Mouse (Mus musculus) hindbrain, embryonic 11.5 days (tissue): ENCODE data around the gene Pi4kb. TPM values are rescaled to one million over a fixed set of nuclear protein-coding genes. Genes with fewer than 3 reads are reported as not detected.

Experiments
- ATAC-seq: fragments of 200-750 bp; cut with Nextera tagmentation; 2 replicates; pipeline ENCODE4 v1.8.0; 2017; ENCODE audit warnings: mild to moderate bottlenecking, moderate TSS enrichment, moderate library complexity; ENCODE audit not compliant: low FRiP score
- DNase-seq: peaks from one replicate; pipeline ENCODE4 v3.0.0-alpha.2; 2015; ENCODE audit warnings: low spot score
- H3K27ac ChIP-seq: fragments of 300-500 bp; sonication (generic); 2 replicates; pipeline ENCODE4 v1.5.1; 2014; ENCODE audit warnings: mild to moderate bottlenecking, low read depth, low read length
- H3K27me3 ChIP-seq: fragments of 300-500 bp; sonication (generic); 2 replicates; pipeline ENCODE4 v1.6.1; 2014; ENCODE audit warnings: mild to moderate bottlenecking, low read length, moderate library complexity, mixed read lengths; ENCODE audit not compliant: control insufficient read depth, insufficient read depth
- H3K36me3 ChIP-seq: fragments of 300-500 bp; sonication (generic); 2 replicates; pipeline ENCODE4 v1.6.1; 2014; ENCODE audit warnings: mild to moderate bottlenecking, low read length, moderate library complexity, mixed read lengths; ENCODE audit not compliant: control insufficient read depth, insufficient read depth
- H3K4me1 ChIP-seq: fragments of 300-500 bp; sonication (generic); replicated peaks from 2 replicates; pipeline ENCODE4 v1.6.1; 2014; ENCODE audit warnings: low read length, mixed read lengths; ENCODE audit not compliant: control insufficient read depth, insufficient read depth
- H3K4me2 ChIP-seq: fragments of 300-500 bp; sonication (generic); replicated peaks from 2 replicates; pipeline ENCODE4 v1.6.1; 2014; ENCODE audit warnings: mild to moderate bottlenecking, low read depth, low read length
- H3K4me3 ChIP-seq: fragments of 300-500 bp; sonication (generic); 2 replicates; pipeline ENCODE4 v1.5.1; 2014; ENCODE audit warnings: low read depth, low read length
- H3K9ac ChIP-seq: fragments of 300-500 bp; sonication (generic); 2 replicates; pipeline ENCODE4 v1.6.1; 2014; ENCODE audit warnings: low read depth, low read length
- H3K9me3 ChIP-seq: fragments of 300-500 bp; sonication (generic); 2 replicates; pipeline ENCODE4 v1.6.1; 2016; ENCODE audit warnings: low read length; ENCODE audit not compliant: control insufficient read depth
- WGBS: fragments of 180-500 bp; shearing (Covaris S2); extraction: QIAGEN DNeasy Blood & Tissue Kit; methylation state at CpG from one replicate; pipeline ENCODE4 v1.1.7; 2014; 5-methylcytosine and 5-hydroxymethylcytosine counted together
- polyA plus RNA-seq: library from polyadenylated mRNA; unstranded; fragments of >200 nt; fragmentation: Nextera tagmentation; extraction: Ambion mirVana; gene quantifications from 2 replicates; pipeline ENCODE4 v1.2.1, GENCODE M21; 2014

The Pi4kb gene
- polyA plus RNA-seq, 1 experiment from 2014 or later, result 22.1 TPM

DNA sequence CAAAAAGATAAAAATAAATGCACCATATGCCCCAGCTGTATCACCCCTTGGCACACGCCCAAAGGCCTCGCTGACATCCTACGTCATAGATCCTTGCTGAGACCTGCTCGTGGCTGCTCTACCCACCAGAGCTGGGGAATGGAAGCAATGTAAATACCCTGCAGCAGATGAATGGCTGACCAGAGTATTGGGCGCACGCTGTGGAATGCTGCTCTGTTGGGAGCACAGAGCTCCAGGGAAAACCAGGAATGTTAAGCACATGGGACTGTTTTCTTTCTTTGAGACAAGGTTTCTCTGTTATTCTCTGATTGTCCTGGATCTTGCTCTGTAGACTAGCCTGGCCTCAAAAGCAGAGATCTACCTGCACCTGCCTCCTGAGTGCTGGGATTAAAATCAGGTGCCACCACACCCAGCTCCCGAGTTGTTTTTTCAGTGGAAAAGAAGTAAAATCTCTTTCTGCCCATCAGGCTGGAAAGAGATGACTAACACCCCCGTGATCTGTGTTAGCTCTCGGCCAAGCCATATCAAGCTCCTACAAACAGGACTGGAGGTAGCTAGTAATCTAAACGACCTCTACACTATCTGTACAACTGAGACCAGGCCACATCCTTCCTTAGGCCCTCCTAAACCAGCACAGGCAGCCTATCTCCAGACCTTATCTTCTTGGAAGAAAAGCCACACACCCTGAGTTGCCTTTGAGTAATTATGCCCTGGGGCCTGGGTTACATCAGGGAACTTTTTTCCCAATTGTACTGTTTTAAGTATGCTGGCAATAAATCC, 80.1 kb downstream of the Pi4kb start:
- Histone ChIP-seq H3K36me3 (no peaks in the 10 kb centered on the region), H3K9ac (no peak overlapping the region), H3K27me3 (no peaks in the 10 kb centered on the region), H3K4me3 (no peak overlapping the region), H3K4me1 (no peaks in the 10 kb centered on the region), H3K9me3 (no peaks in the 10 kb centered on the region), H3K4me2 (no peak overlapping the region), H3K27ac (no peak overlapping the region)
- no peak for ATAC-seq
- 61% methylated on average over 10 of the region's 10 CpGs for WGBS
- no peak for DNase-seq

GRCm38 (mm10) chr3:95056275-95056674, 81.7 kb downstream of the Pi4kb start:
- no peak for ATAC-seq
- H3K4me1 ChIP-seq, result no peaks in the 10 kb centered on the region
- no peak overlapping the region for H3K9ac ChIP-seq
- no peaks in the 10 kb centered on the region for H3K27me3 ChIP-seq
- 96% methylated on average over 7 of the region's 7 CpGs for WGBS
- H3K36me3 ChIP-seq, result no peaks in the 10 kb centered on the region
- no peak for DNase-seq
- no peak overlapping the region for H3K4me3 ChIP-seq
- no peaks in the 10 kb centered on the region for H3K9me3 ChIP-seq
- no peak overlapping the region for H3K27ac ChIP-seq
- no peak overlapping the region for H3K4me2 ChIP-seq

Other genes with a start within 250 kb of the Pi4kb start
- 2.7 and 3.5 TPM in 2 replicates for gene Cgn, start 188.2 kb upstream of the Pi4kb start, polyA plus RNA-seq
- 23.8 and 24.3 TPM in 2 replicates for gene Pogz, start 137.2 kb upstream of the Pi4kb start, polyA plus RNA-seq
- gene Psmb4, start 87.8 kb upstream of the Pi4kb start, polyA plus RNA-seq, result 357 and 379 TPM in 2 replicates
- gene Selenbp1, start 41.7 kb upstream of the Pi4kb start, polyA plus RNA-seq, result 6.9 and 7.4 TPM in 2 replicates
- gene Rfx5, start 20.7 kb upstream of the Pi4kb start, polyA plus RNA-seq, result 6.0 and 8.9 TPM in 2 replicates
- gene Zfp687, start 40.7 kb downstream of the Pi4kb start, polyA plus RNA-seq, result 21.2 and 29.6 TPM in 2 replicates
- gene Psmd4, start 67.9 kb downstream of the Pi4kb start, polyA plus RNA-seq, result 328 and 329 TPM in 2 replicates
- gene Pip5k1a, start 132.2 kb downstream of the Pi4kb start, polyA plus RNA-seq, result 14.1 and 15.0 TPM in 2 replicates
- gene Vps72, start 136.3 kb downstream of the Pi4kb start, polyA plus RNA-seq, result 232 and 236 TPM in 2 replicates
- 0.68 and 1.1 TPM in 2 replicates for gene Tmod4, start 149.7 kb downstream of the Pi4kb start, polyA plus RNA-seq
- gene Scnm1, start 159.3 kb downstream of the Pi4kb start, polyA plus RNA-seq, result 83.2 and 84.9 TPM in 2 replicates
- gene Lysmd1, start 159.4 kb downstream of the Pi4kb start, polyA plus RNA-seq, result 12.5 and 19.3 TPM in 2 replicates
- 1.7 and 2.1 TPM in 2 replicates for gene Tnfaip8l2, start 167.6 kb downstream of the Pi4kb start, polyA plus RNA-seq
- gene Sema6c, start 185.7 kb downstream of the Pi4kb start, polyA plus RNA-seq, result 22.6 and 27.0 TPM in 2 replicates
- gene Gabpb2, start 243.2 kb downstream of the Pi4kb start, polyA plus RNA-seq, result 6.1 and 9.7 TPM in 2 replicates